Mouse (Mus musculus) embryo, embryonic 10 days (tissue): Measurements from ENCODE around the gene Gm10644.
"Not testable (repeated sequence)": the region's sequence is repeated elsewhere in the genome, so short reads cannot be mapped to it uniquely, and the experiment has no call there.

Experiments used
- DNase-seq: peaks from one replicate; pipeline ENCODE4 v3.0.0-alpha.2; 2015; ENCODE audit warnings: low spot score

Gm10644 gene

GRCm38 (mm10) chr8:83955106-83955957 is at the start of gene Gm10644, which contains the start of gene Asf1b:
Gene Gm10644 (minus strand): TSS chr8:83955205.
Gene Asf1b (plus strand): TSS chr8:83955507.
- DNase-seq, result peak; percentile 100

GRCm38 (mm10) chr8:84004533-84005201 is 49.7 kb upstream of the Gm10644 start:
- DNase-seq, result peak; percentile 94

GRCm38 (mm10) chr8:84003612-84004246 is 48.7 kb upstream of the Gm10644 start:
- DNase-seq, result no peak

GRCm38 (mm10) chr8:84002957-84003611 is 48.1 kb upstream of the Gm10644 start:
- no peak for DNase-seq

GRCm38 (mm10) chr8:84001281-84002000 is 46.4 kb upstream of the Gm10644 start, which contains the start of gene 1700067K01Rik:
Gene 1700067K01Rik (plus strand): TSS chr8:84001502.
- no peak for DNase-seq

- no peak for DNase-seq
These were observed 44.8 kb upstream of the Gm10644 start for GRCm38 (mm10) chr8:83999825-84000224.

- no peak for DNase-seq
These were observed 44.2 kb upstream of the Gm10644 start for GRCm38 (mm10) chr8:83999057-83999705.

- DNase-seq, result peak; percentile 87
These were observed 43.4 kb upstream of the Gm10644 start for GRCm38 (mm10) chr8:83998231-83999056.

- peak; percentile 71 for DNase-seq
These were observed 42.6 kb upstream of the Gm10644 start, which contains the start of gene Samd1 for GRCm38 (mm10) chr8:83997511-83998141. Gene Samd1 (plus strand): TSS chr8:83997672.

GRCm38 (mm10) chr8:83996567-83997505 is 41.8 kb upstream of the Gm10644 start:
- peak; percentile 82 for DNase-seq

- DNase-seq, result peak; percentile 8
These were observed 41.0 kb upstream of the Gm10644 start for GRCm38 (mm10) chr8:83995973-83996372.

GRCm38 (mm10) chr8:83994030-83994429 is 39.0 kb upstream of the Gm10644 start:
- no peak for DNase-seq

- no peak for DNase-seq
These were observed 37.5 kb upstream of the Gm10644 start for GRCm38 (mm10) chr8:83992488-83992887.

GRCm38 (mm10) chr8:83990170-83990569 is 35.2 kb upstream of the Gm10644 start:
- DNase-seq, result no peak

- no peak for DNase-seq
These were observed 34.2 kb upstream of the Gm10644 start for GRCm38 (mm10) chr8:83989243-83989642.

- DNase-seq, result not testable (repeated sequence)
These were observed 28.2 kb upstream of the Gm10644 start for GRCm38 (mm10) chr8:83983222-83983621.

- DNase-seq, result no peak
These were observed 27.4 kb upstream of the Gm10644 start for GRCm38 (mm10) chr8:83982449-83982848.

GRCm38 (mm10) chr8:83981533-83981932 is 26.5 kb upstream of the Gm10644 start:
- no peak for DNase-seq
